Mouse (Mus musculus) limb, embryonic 10.5 days (tissue): ENCODE measurements at regions not wholly inside any gene's neighbourhood (a gene's known extent, or its start where the extent isn't known, plus 50 kb on each side); places are given as distances from the start of the nearest gene placed in this dataset.

Source experiments
- DNase-seq: peaks from one replicate; pipeline ENCODE4 v3.0.0-alpha.2; 2017; ENCODE audit warnings: low spot score
- H3K27ac ChIP-seq: fragments of 300-500 bp; sonication (generic); 2 replicates; pipeline ENCODE4 v1.5.1; 2016; ENCODE audit warnings: mild to moderate bottlenecking
- H3K27me3 ChIP-seq: fragments of 300-500 bp; sonication (generic); 2 replicates; pipeline ENCODE4 v1.6.1; 2016; ENCODE audit warnings: low read depth, mild to moderate bottlenecking; ENCODE audit not compliant: poor library complexity, severe bottlenecking
- H3K36me3 ChIP-seq: fragments of 300-500 bp; sonication (generic); 2 replicates; pipeline ENCODE4 v1.6.1; 2016; ENCODE audit warnings: mild to moderate bottlenecking, moderate library complexity
- H3K4me1 ChIP-seq: fragments of 300-500 bp; sonication (generic); 2 replicates; pipeline ENCODE4 v1.6.1; 2016
- H3K4me3 ChIP-seq: fragments of 300-500 bp; sonication (generic); 2 replicates; pipeline ENCODE4 v1.5.1; 2016; ENCODE audit warnings: mild to moderate bottlenecking, moderate library complexity
- H3K9me3 ChIP-seq: fragments of 300-500 bp; sonication (generic); replicated peaks from 2 replicates; pipeline ENCODE4 v1.6.1; 2016; ENCODE audit warnings: mild to moderate bottlenecking
- WGBS: fragments of 180-500 bp; shearing (Covaris S2); methylation state at CpG from one replicate; pipeline ENCODE4 v1.1.7; 2016; 5-methylcytosine and 5-hydroxymethylcytosine counted together

- no peak overlapping the region for H3K4me3 ChIP-seq
- no peaks in the 10 kb centered on the region for H3K36me3 ChIP-seq
- no peak for DNase-seq
- peaks cover 36% of the 10 kb centered on the region for H3K27me3 ChIP-seq
- H3K9me3 ChIP-seq, result no peaks in the 10 kb centered on the region
- WGBS, result 79% methylated on average over 6 of the region's 6 CpGs
- H3K27ac ChIP-seq, result no peak overlapping the region
- H3K4me1 ChIP-seq, result no peaks in the 10 kb centered on the region
Measured at GRCm38 (mm10) chrX:150903576-150904224, 89.6 kb upstream of the Maged2 start.

- Histone ChIP-seq H3K4me3 (no peak overlapping the region), H3K27me3 (peaks cover 43% of the 10 kb centered on the region), H3K27ac (no peak overlapping the region), H3K4me1 (no peaks in the 10 kb centered on the region), H3K9me3 (no peaks in the 10 kb centered on the region), H3K36me3 (no peaks in the 10 kb centered on the region)
- peak; percentile 35 for DNase-seq
- WGBS, result 36% methylated on average over 5 of the region's 5 CpGs
Measured at GRCm38 (mm10) chrX:150902862-150903261, 88.7 kb upstream of the Maged2 start.
